Mouse (Mus musculus) embryonic facial prominence, embryonic 11.5 days (tissue): Measurements from ENCODE around the gene Hoxc4. TPM values are rescaled to one million over a fixed set of nuclear protein-coding genes. Genes with fewer than 3 reads are reported as not detected.

ENCODE experiments used
- ATAC-seq: fragments of 200-750 bp; cut with Nextera tagmentation; replicated peaks from 2 replicates; pipeline ENCODE4 v1.8.0; 2017; ENCODE audit warnings: low read depth; ENCODE audit not compliant: insufficient number of reproducible peaks, low FRiP score, low TSS enrichment
- DNase-seq: peaks from one replicate; pipeline ENCODE4 v3.0.0-alpha.2; 2015; ENCODE audit warnings: low spot score
- H3K27ac ChIP-seq: fragments of 300-500 bp; sonication (generic); replicated peaks from 2 replicates; pipeline ENCODE4 v1.5.1; 2014; ENCODE audit warnings: mild to moderate bottlenecking, low read depth, low read length, control low read depth
- H3K27me3 ChIP-seq: fragments of 300-500 bp; sonication (generic); 2 replicates; pipeline ENCODE4 v1.6.1; 2014; ENCODE audit warnings: mild to moderate bottlenecking, low read length, moderate library complexity, mixed read lengths; ENCODE audit not compliant: control insufficient read depth, insufficient read depth
- H3K36me3 ChIP-seq: fragments of 300-500 bp; sonication (generic); replicated peaks from 2 replicates; pipeline ENCODE4 v1.6.1; 2014; ENCODE audit warnings: low read depth, mild to moderate bottlenecking, low read length, moderate library complexity, mixed read lengths; ENCODE audit not compliant: control insufficient read depth, insufficient read depth
- H3K4me1 ChIP-seq: fragments of 300-500 bp; sonication (generic); 2 replicates; pipeline ENCODE4 v1.6.1; 2014; ENCODE audit warnings: low read length, mixed read lengths; ENCODE audit not compliant: control insufficient read depth, insufficient read depth
- H3K4me2 ChIP-seq: fragments of 300-500 bp; sonication (generic); 2 replicates; pipeline ENCODE4 v1.6.1; 2014; ENCODE audit warnings: low read depth, mild to moderate bottlenecking, control low read depth, low read length, moderate library complexity
- H3K4me3 ChIP-seq: fragments of 300-500 bp; sonication (generic); 2 replicates; pipeline ENCODE4 v1.5.1; 2014; ENCODE audit warnings: low read depth, low read length, control low read depth
- H3K9ac ChIP-seq: fragments of 300-500 bp; sonication (generic); replicated peaks from 2 replicates; pipeline ENCODE4 v1.6.1; 2014; ENCODE audit warnings: mild to moderate bottlenecking, control low read depth, low read length
- H3K9me3 ChIP-seq: fragments of 300-500 bp; sonication (generic); replicated peaks from 2 replicates; pipeline ENCODE4 v1.6.1; 2016; ENCODE audit warnings: mild to moderate bottlenecking, low read length, inconsistent platforms, mixed read lengths; ENCODE audit not compliant: control insufficient read depth
- WGBS: fragments of 180-500 bp; shearing (Covaris S2); extraction: QIAGEN DNeasy Blood & Tissue Kit; methylation state at CpG from one replicate; pipeline ENCODE4 v1.1.7; 2014; 5-methylcytosine and 5-hydroxymethylcytosine counted together
- polyA plus RNA-seq: library from polyadenylated mRNA; unstranded; fragments of >200 nt; fragmentation: Nextera tagmentation; extraction: Ambion mirVana; gene quantifications from 2 replicates; pipeline ENCODE4 v1.2.1, GENCODE M21; 2014

Hoxc4 gene
- polyA plus RNA-seq, 1 experiment from 2014 or later: 1.7 TPM

- DNase-seq (no peak), ATAC-seq (no peak)
- 0% methylated on average over 3 of the region's 3 CpGs for WGBS
- peaks cover 92% of the 10 kb centered on the region for H3K27me3 ChIP-seq
- no peak overlapping the region for H3K4me2 ChIP-seq
- no peaks in the 10 kb centered on the region for H3K36me3 ChIP-seq
- no peak overlapping the region for H3K27ac ChIP-seq
- no peak overlapping the region for H3K9ac ChIP-seq
- no peak overlapping the region for H3K4me3 ChIP-seq
- no peaks in the 10 kb centered on the region for H3K4me1 ChIP-seq
- H3K9me3 ChIP-seq: no peaks in the 10 kb centered on the region
Observed at GRCm38 (mm10) chr15:102992863-102993262, 25.9 kb upstream of the Hoxc4 start.

- no peaks in the 10 kb centered on the region for H3K9me3 ChIP-seq
- H3K4me1 ChIP-seq: peaks cover 8% of the 10 kb centered on the region
- no peaks in the 10 kb centered on the region for H3K36me3 ChIP-seq
- 0% methylated on average over 9 of the region's 9 CpGs for WGBS
- H3K4me2 ChIP-seq: no peak overlapping the region
- H3K27me3 ChIP-seq: peaks cover 94% of the 10 kb centered on the region
- ATAC-seq (no peak), DNase-seq (no peak)
- no peak overlapping the region for H3K9ac ChIP-seq
- H3K4me3 ChIP-seq: no peak overlapping the region
- H3K27ac ChIP-seq: no peak overlapping the region
Observed at GRCm38 (mm10) chr15:102996548-102996947, 22.2 kb upstream of the Hoxc4 start.

GRCm38 (mm10) chr15:102997431-102997830, 21.3 kb upstream of the Hoxc4 start:
- Histone ChIP-seq H3K4me2 (no peak overlapping the region), H3K9ac (no peak overlapping the region), H3K4me1 (peaks cover 8% of the 10 kb centered on the region), H3K36me3 (no peaks in the 10 kb centered on the region), H3K9me3 (no peaks in the 10 kb centered on the region), H3K27ac (no peak overlapping the region), H3K4me3 (no peak overlapping the region), H3K27me3 (peaks cover 94% of the 10 kb centered on the region)
- ATAC-seq: no peak
- DNase-seq: no peak
- 0% methylated on average over 3 of the region's 3 CpGs for WGBS

GRCm38 (mm10) chr15:102997939-102998355, 20.8 kb upstream of the Hoxc4 start, which contains the start of gene Hoxc6:
Gene Hoxc6 (plus strand): TSS chr15:102998257.
- H3K4me2 ChIP-seq: peak within 1 kb of the TSS; percentile 60
- H3K9ac ChIP-seq: no peak within 1 kb of the TSS
- H3K4me1 ChIP-seq: peaks cover 8% of the 10 kb centered on the region
- H3K36me3 ChIP-seq: no peaks in the 10 kb centered on the region
- DNase-seq (no peak), ATAC-seq (no peak)
- H3K9me3 ChIP-seq: no peaks in the 10 kb centered on the region
- peak within 1 kb of the TSS; percentile 23; the same call in 1 of the 2 replicates for H3K4me3 ChIP-seq
- peaks cover 94% of the 10 kb centered on the region for H3K27me3 ChIP-seq
- 1% methylated on average over 19 of the region's 19 CpGs for WGBS
- H3K27ac ChIP-seq: no peak within 1 kb of the TSS

- peaks cover 95% of the 10 kb centered on the region for H3K27me3 ChIP-seq
- ATAC-seq (no peak), DNase-seq (no peak)
- peaks cover 8% of the 10 kb centered on the region for H3K4me1 ChIP-seq
- H3K9ac ChIP-seq: no peak overlapping the region
- H3K4me3 ChIP-seq: peak overlapping the region; percentile 23; the same call in 1 of the 2 replicates
- no peaks in the 10 kb centered on the region for H3K36me3 ChIP-seq
- WGBS: under 1% methylated on average over 19 of the region's 19 CpGs
- no peak overlapping the region for H3K4me2 ChIP-seq
- H3K27ac ChIP-seq: no peak overlapping the region
- H3K9me3 ChIP-seq: no peaks in the 10 kb centered on the region
Observed at GRCm38 (mm10) chr15:102998608-102999182, 20.0 kb upstream of the Hoxc4 start.

- no peaks in the 10 kb centered on the region for H3K36me3 ChIP-seq
- ATAC-seq (peak; percentile 46; the same call in 1 of the 2 replicates), DNase-seq (no peak)
- H3K27me3 ChIP-seq: peaks cover 98% of the 10 kb centered on the region
- no peak overlapping the region for H3K9ac ChIP-seq
- WGBS: 0% methylated on average over 32 of the region's 33 CpGs
- H3K4me2 ChIP-seq: peak overlapping the region; percentile 60
- H3K4me1 ChIP-seq: peaks cover 8% of the 10 kb centered on the region
- no peak overlapping the region for H3K27ac ChIP-seq
- no peaks in the 10 kb centered on the region for H3K9me3 ChIP-seq
- H3K4me3 ChIP-seq: peak overlapping the region; percentile 23
Observed at GRCm38 (mm10) chr15:102999183-102999831, 19.4 kb upstream of the Hoxc4 start.

GRCm38 (mm10) chr15:102999955-103000354, 18.8 kb upstream of the Hoxc4 start:
- 3% methylated on average over 11 of the region's 11 CpGs for WGBS
- ATAC-seq: no peak
- Histone ChIP-seq H3K36me3 (no peaks in the 10 kb centered on the region), H3K27ac (no peak overlapping the region), H3K4me1 (peaks cover 8% of the 10 kb centered on the region), H3K4me2 (no peak overlapping the region), H3K9ac (no peak overlapping the region), H3K27me3 (peaks cover 98% of the 10 kb centered on the region), H3K9me3 (no peaks in the 10 kb centered on the region), H3K4me3 (no peak overlapping the region)
- DNase-seq: no peak

GRCm38 (mm10) chr15:103000501-103000901, 18.2 kb upstream of the Hoxc4 start:
- under 1% methylated on average over 24 of the region's 24 CpGs for WGBS
- H3K4me3 ChIP-seq: no peak overlapping the region
- no peak overlapping the region for H3K4me2 ChIP-seq
- H3K9me3 ChIP-seq: no peaks in the 10 kb centered on the region
- DNase-seq: no peak
- H3K36me3 ChIP-seq: no peaks in the 10 kb centered on the region
- H3K27ac ChIP-seq: no peak overlapping the region
- H3K4me1 ChIP-seq: peaks cover 8% of the 10 kb centered on the region
- ATAC-seq: no peak
- no peak overlapping the region for H3K9ac ChIP-seq
- peaks cover 98% of the 10 kb centered on the region for H3K27me3 ChIP-seq
